Mouse (Mus musculus): ENCODE results near the gene Prkcb. TPM values are rescaled to one million over a fixed set of nuclear protein-coding genes. Genes with fewer than 3 reads are reported as not detected.

Gene Prkcb
- polyA plus RNA-seq, 1 experiment from 2014 or later: 4.0 TPM

GRCm38 (mm10) chr7:122633463-122633862 is 344.9 kb downstream of the Prkcb start:
- Histone ChIP-seq H3K4me3 (replicated peaks) (no peak overlapping the region), H3K9ac (no peak overlapping the region), H3K27ac (replicated peaks) (no peak overlapping the region), H3K36me3 (replicated peaks) (no peaks in the 10 kb centered on the region), H3K4me1 (replicated peaks) (no peaks in the 10 kb centered on the region), H3K4me2 (no peak overlapping the region), H3K9me3 (replicated peaks) (no peaks in the 10 kb centered on the region), H3K27me3 (no peaks in the 10 kb centered on the region)
- ATAC-seq (ENCODE audit: insufficient read depth): no peak
- WGBS (ENCODE audit: insufficient replicate concordance): 62% methylated on average over 5 of the region's 5 CpGs

GRCm38 (mm10) chr7:122643676-122644075 is 355.1 kb downstream of the Prkcb start:
- no peak for ATAC-seq (ENCODE audit: insufficient read depth)
- H3K27ac ChIP-seq (replicated peaks): no peak overlapping the region
- H3K9ac ChIP-seq: no peak overlapping the region
- no peaks in the 10 kb centered on the region for H3K9me3 ChIP-seq (replicated peaks)
- no peaks in the 10 kb centered on the region for H3K36me3 ChIP-seq (replicated peaks)
- no peak overlapping the region for H3K4me2 ChIP-seq
- H3K4me1 ChIP-seq (replicated peaks): no peaks in the 10 kb centered on the region
- no peak overlapping the region for H3K4me3 ChIP-seq (replicated peaks)
- WGBS (ENCODE audit: insufficient replicate concordance): 71% methylated on average over 8 of the region's 8 CpGs
- no peaks in the 10 kb centered on the region for H3K27me3 ChIP-seq

- no peak overlapping the region for H3K27ac ChIP-seq (replicated peaks)
- no peak overlapping the region for H3K9ac ChIP-seq
- no peaks in the 10 kb centered on the region for H3K4me1 ChIP-seq (replicated peaks)
- no peak for ATAC-seq (ENCODE audit: insufficient read depth)
- H3K36me3 ChIP-seq (replicated peaks): no peaks in the 10 kb centered on the region
- 76% methylated on average over 10 of the region's 10 CpGs for WGBS (ENCODE audit: insufficient replicate concordance)
- H3K9me3 ChIP-seq (replicated peaks): no peaks in the 10 kb centered on the region
- H3K27me3 ChIP-seq: no peaks in the 10 kb centered on the region
- no peak overlapping the region for H3K4me2 ChIP-seq
- no peak overlapping the region for H3K4me3 ChIP-seq (replicated peaks)
Measured at GRCm38 (mm10) chr7:122649306-122649705, 360.8 kb downstream of the Prkcb start.

GRCm38 (mm10) chr7:122652523-122652922 is 364.0 kb downstream of the Prkcb start:
- Histone ChIP-seq H3K9ac (no peak overlapping the region), H3K9me3 (replicated peaks) (no peaks in the 10 kb centered on the region), H3K27ac (replicated peaks) (no peak overlapping the region), H3K36me3 (replicated peaks) (no peaks in the 10 kb centered on the region), H3K27me3 (no peaks in the 10 kb centered on the region), H3K4me2 (no peak overlapping the region), H3K4me3 (replicated peaks) (no peak overlapping the region), H3K4me1 (replicated peaks) (no peaks in the 10 kb centered on the region)
- WGBS (ENCODE audit: insufficient replicate concordance): 69% methylated on average over 3 of the region's 3 CpGs
- ATAC-seq (ENCODE audit: insufficient read depth): no peak

- ATAC-seq (ENCODE audit: insufficient read depth): no peak
- Histone ChIP-seq H3K4me1 (replicated peaks) (no peaks in the 10 kb centered on the region), H3K9me3 (replicated peaks) (no peaks in the 10 kb centered on the region), H3K4me3 (replicated peaks) (no peak overlapping the region), H3K27me3 (no peaks in the 10 kb centered on the region), H3K36me3 (replicated peaks) (no peaks in the 10 kb centered on the region), H3K27ac (replicated peaks) (no peak overlapping the region), H3K4me2 (no peak overlapping the region), H3K9ac (no peak overlapping the region)
- 81% methylated on average over 3 of the region's 3 CpGs for WGBS (ENCODE audit: insufficient replicate concordance)
Measured at GRCm38 (mm10) chr7:122656671-122657070, 368.1 kb downstream of the Prkcb start.

GRCm38 (mm10) chr7:122657423-122658126 is 369.0 kb downstream of the Prkcb start:
- Histone ChIP-seq H3K27me3 (no peaks in the 10 kb centered on the region), H3K36me3 (replicated peaks) (no peaks in the 10 kb centered on the region), H3K4me2 (no peak overlapping the region), H3K9ac (no peak overlapping the region), H3K9me3 (replicated peaks) (no peaks in the 10 kb centered on the region), H3K4me1 (replicated peaks) (no peaks in the 10 kb centered on the region), H3K27ac (replicated peaks) (no peak overlapping the region), H3K4me3 (replicated peaks) (no peak overlapping the region)
- WGBS (ENCODE audit: insufficient replicate concordance): 67% methylated on average over 5 of the region's 5 CpGs
- ATAC-seq (ENCODE audit: insufficient read depth): no peak

- H3K4me3 ChIP-seq (replicated peaks): no peak overlapping the region
- H3K9me3 ChIP-seq (replicated peaks): no peaks in the 10 kb centered on the region
- no peak overlapping the region for H3K4me2 ChIP-seq
- H3K36me3 ChIP-seq (replicated peaks): no peaks in the 10 kb centered on the region
- 34% methylated on average over 7 of the region's 7 CpGs for WGBS (ENCODE audit: insufficient replicate concordance)
- no peaks in the 10 kb centered on the region for H3K27me3 ChIP-seq
- no peak overlapping the region for H3K9ac ChIP-seq
- H3K27ac ChIP-seq (replicated peaks): no peak overlapping the region
- ATAC-seq (ENCODE audit: insufficient read depth): no peak
- no peaks in the 10 kb centered on the region for H3K4me1 ChIP-seq (replicated peaks)
Measured at GRCm38 (mm10) chr7:122665311-122666049, 376.9 kb downstream of the Prkcb start.

- no peak for ATAC-seq (ENCODE audit: insufficient read depth)
- 20% methylated on average over 5 of the region's 5 CpGs for WGBS (ENCODE audit: insufficient replicate concordance)
- Histone ChIP-seq H3K4me3 (replicated peaks) (no peak overlapping the region), H3K27ac (replicated peaks) (no peak overlapping the region), H3K9ac (no peak overlapping the region), H3K4me1 (replicated peaks) (no peaks in the 10 kb centered on the region), H3K9me3 (replicated peaks) (no peaks in the 10 kb centered on the region), H3K27me3 (no peaks in the 10 kb centered on the region), H3K36me3 (replicated peaks) (no peaks in the 10 kb centered on the region), H3K4me2 (no peak overlapping the region)
Measured at GRCm38 (mm10) chr7:122667903-122668302, 379.4 kb downstream of the Prkcb start.

- WGBS (ENCODE audit: insufficient replicate concordance): 23% methylated on average over 13 of the region's 13 CpGs
Measured at GRCm38 (mm10) chr7:122670442-122670872, 381.9 kb downstream of the Prkcb start, which contains the start of gene Cacng3. Gene Cacng3 (plus strand): TSS chr7:122670492.

GRCm38 (mm10) chr7:122670873-122671641 is 382.5 kb downstream of the Prkcb start:
- WGBS (ENCODE audit: insufficient replicate concordance): 9% methylated on average over 45 of the region's 45 CpGs
- no peak overlapping the region for H3K4me2 ChIP-seq

More at GRCm38 (mm10) chr7:122670442-122670872, 381.9 kb downstream of the Prkcb start, which contains the start of gene Cacng3:
- H3K27ac ChIP-seq (replicated peaks): no peak within 1 kb of the TSS
- no peak within 1 kb of the TSS for H3K4me2 ChIP-seq
- no peaks in the 10 kb centered on the region for H3K36me3 ChIP-seq (replicated peaks)
- no peaks in the 10 kb centered on the region for H3K9me3 ChIP-seq (replicated peaks)
- no peak within 1 kb of the TSS for H3K9ac ChIP-seq
- no peak within 1 kb of the TSS for H3K4me3 ChIP-seq (replicated peaks)
- H3K27me3 ChIP-seq: no peaks in the 10 kb centered on the region
- no peaks in the 10 kb centered on the region for H3K4me1 ChIP-seq (replicated peaks)
- no peak for ATAC-seq (ENCODE audit: insufficient read depth)

GRCm38 (mm10) chr7:122672981-122673380 is 384.4 kb downstream of the Prkcb start:
- no peak for ATAC-seq (ENCODE audit: insufficient read depth)
- Histone ChIP-seq H3K4me3 (replicated peaks) (no peak overlapping the region), H3K36me3 (replicated peaks) (no peaks in the 10 kb centered on the region), H3K27me3 (no peaks in the 10 kb centered on the region), H3K9ac (no peak overlapping the region), H3K4me1 (replicated peaks) (no peaks in the 10 kb centered on the region), H3K4me2 (no peak overlapping the region), H3K27ac (replicated peaks) (no peak overlapping the region), H3K9me3 (replicated peaks) (no peaks in the 10 kb centered on the region)
- 31% methylated on average over 5 of the region's 5 CpGs for WGBS (ENCODE audit: insufficient replicate concordance)

More at GRCm38 (mm10) chr7:122670873-122671641, 382.5 kb downstream of the Prkcb start:
- H3K9me3 ChIP-seq (replicated peaks): no peaks in the 10 kb centered on the region
- H3K27ac ChIP-seq (replicated peaks): no peak overlapping the region
- H3K9ac ChIP-seq: no peak overlapping the region
- no peak for ATAC-seq (ENCODE audit: insufficient read depth)
- no peaks in the 10 kb centered on the region for H3K27me3 ChIP-seq
- H3K4me1 ChIP-seq (replicated peaks): no peaks in the 10 kb centered on the region
- no peak overlapping the region for H3K4me3 ChIP-seq (replicated peaks)
- H3K36me3 ChIP-seq (replicated peaks): no peaks in the 10 kb centered on the region

Data from liver, embryonic 15.5 days (tissue).